Mouse (Mus musculus): ENCODE measurements around the gene Sobp. TPM values are rescaled to one million over a fixed set of nuclear protein-coding genes. Genes with fewer than 3 reads are reported as not detected.
A peak's percentile ranks its signal among the peaks of the same experiment; 100 is the strongest.

Gene Sobp
- polyA plus RNA-seq, 1 experiment from 2014 or later = 12.4 TPM

DNA sequence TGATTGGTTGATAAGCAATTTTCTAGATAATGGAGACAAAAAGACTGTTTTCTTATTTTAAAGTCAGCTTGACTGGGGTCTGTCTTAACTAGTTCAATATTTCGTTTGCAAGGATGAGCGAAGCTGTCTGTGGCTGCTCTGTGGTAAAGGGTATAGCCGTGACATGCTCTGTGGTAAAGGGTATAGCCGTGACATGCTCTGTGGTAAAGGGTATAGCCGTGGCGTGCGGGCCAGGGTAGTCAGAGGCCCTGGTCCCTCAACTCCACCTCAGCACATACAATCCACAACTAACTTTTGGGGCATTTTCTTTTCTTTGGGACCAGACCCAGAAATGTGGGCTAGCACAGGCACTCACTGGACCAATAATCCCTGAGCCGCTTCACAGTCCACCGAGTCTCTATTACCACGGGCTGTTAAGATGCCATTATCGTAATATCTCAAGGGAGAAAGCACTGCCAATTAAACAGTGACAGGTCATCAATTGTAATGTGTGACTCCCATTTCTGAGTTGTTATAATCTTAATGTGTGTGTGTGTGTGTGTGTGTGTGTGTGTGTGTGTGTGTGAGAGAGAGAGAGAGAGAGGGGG lies 112.7 kb downstream of the Sobp start:
- H3K4me1 ChIP-seq (ENCODE audit: control insufficient read depth, insufficient read depth, low read length) = no peaks in the 10 kb centered on the region
- peaks cover 4% of the 10 kb centered on the region for H3K36me3 ChIP-seq (ENCODE audit: control insufficient read depth, insufficient read depth, low read length)
- no peaks in the 10 kb centered on the region for H3K27me3 ChIP-seq (ENCODE audit: control insufficient read depth, insufficient read depth, low read depth, low read length)
- H3K4me2 ChIP-seq (ENCODE audit: low read length) = no peak overlapping the region
- WGBS = 78% methylated on average over 11 of the region's 11 CpGs
- H3K27ac ChIP-seq (ENCODE audit: low read length) = no peak overlapping the region
- no peak overlapping the region for H3K4me3 ChIP-seq (ENCODE audit: low read depth, low read length)
- H3K9ac ChIP-seq (ENCODE audit: low read depth, low read length) = no peak overlapping the region
- no peaks in the 10 kb centered on the region for H3K9me3 ChIP-seq (replicated peaks; ENCODE audit: control insufficient read depth, low read length, poor library complexity, severe bottlenecking)
- no peak for ATAC-seq

DNA sequence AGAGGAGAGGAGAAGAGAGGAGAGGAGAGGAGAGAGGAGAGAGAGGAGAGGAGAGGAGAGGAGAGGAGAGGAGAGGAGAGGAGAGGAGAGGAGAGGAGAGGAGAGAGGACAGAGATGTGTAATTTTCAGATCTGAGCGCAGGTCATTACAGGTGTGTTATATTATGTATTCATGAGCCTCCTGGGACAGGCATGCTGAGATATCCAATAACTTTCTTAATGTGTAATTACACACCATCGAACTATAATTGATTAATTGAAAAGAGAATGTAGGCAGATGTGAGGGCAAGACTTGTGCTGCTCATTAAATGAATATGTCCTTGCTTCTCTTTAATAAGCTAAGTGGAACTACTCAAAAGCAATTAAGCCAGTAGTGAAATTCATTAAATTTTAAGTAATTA lies 118.9 kb downstream of the Sobp start:
- ATAC-seq = no peak
- Histone ChIP-seq H3K36me3 (ENCODE audit: control insufficient read depth, insufficient read depth, low read length) (no peaks in the 10 kb centered on the region), H3K4me1 (ENCODE audit: control insufficient read depth, insufficient read depth, low read length) (peaks cover 7% of the 10 kb centered on the region), H3K27ac (ENCODE audit: low read length) (no peak overlapping the region), H3K27me3 (ENCODE audit: control insufficient read depth, insufficient read depth, low read depth, low read length) (no peaks in the 10 kb centered on the region), H3K4me2 (ENCODE audit: low read length) (no peak overlapping the region), H3K4me3 (ENCODE audit: low read depth, low read length) (no peak overlapping the region), H3K9ac (ENCODE audit: low read depth, low read length) (no peak overlapping the region), H3K9me3 (replicated peaks; ENCODE audit: control insufficient read depth, low read length, poor library complexity, severe bottlenecking) (no peaks in the 10 kb centered on the region)
- 80% methylated on average over 2 of the region's 2 CpGs for WGBS

GRCm38 (mm10) chr10:43054776-43055175 lies 119.6 kb downstream of the Sobp start:
- H3K36me3 ChIP-seq (ENCODE audit: control insufficient read depth, insufficient read depth, low read length) = no peaks in the 10 kb centered on the region
- peak; percentile 46; the same call in 1 of the 2 replicates for ATAC-seq
- no peak overlapping the region for H3K9ac ChIP-seq (ENCODE audit: low read depth, low read length)
- WGBS = 65% methylated on average over 8 of the region's 8 CpGs
- no peak overlapping the region for H3K4me3 ChIP-seq (ENCODE audit: low read depth, low read length)
- H3K9me3 ChIP-seq (replicated peaks; ENCODE audit: control insufficient read depth, low read length, poor library complexity, severe bottlenecking) = no peaks in the 10 kb centered on the region
- H3K4me1 ChIP-seq (ENCODE audit: control insufficient read depth, insufficient read depth, low read length) = peaks cover 7% of the 10 kb centered on the region
- H3K4me2 ChIP-seq (ENCODE audit: low read length) = no peak overlapping the region
- no peaks in the 10 kb centered on the region for H3K27me3 ChIP-seq (ENCODE audit: control insufficient read depth, insufficient read depth, low read depth, low read length)
- H3K27ac ChIP-seq (ENCODE audit: low read length) = peak overlapping the region; percentile 23

- peak; percentile 70 for ATAC-seq
- no peak overlapping the region for H3K4me3 ChIP-seq (ENCODE audit: low read depth, low read length)
- H3K36me3 ChIP-seq (ENCODE audit: control insufficient read depth, insufficient read depth, low read length) = no peaks in the 10 kb centered on the region
- peaks cover 7% of the 10 kb centered on the region for H3K4me1 ChIP-seq (ENCODE audit: control insufficient read depth, insufficient read depth, low read length)
- WGBS = 56% methylated on average over 10 of the region's 10 CpGs
- no peak overlapping the region for H3K9ac ChIP-seq (ENCODE audit: low read depth, low read length)
- no peaks in the 10 kb centered on the region for H3K27me3 ChIP-seq (ENCODE audit: control insufficient read depth, insufficient read depth, low read depth, low read length)
- H3K9me3 ChIP-seq (replicated peaks; ENCODE audit: control insufficient read depth, low read length, poor library complexity, severe bottlenecking) = no peaks in the 10 kb centered on the region
- no peak overlapping the region for H3K4me2 ChIP-seq (ENCODE audit: low read length)
- H3K27ac ChIP-seq (ENCODE audit: low read length) = peak overlapping the region; percentile 23
These were observed 120.3 kb downstream of the Sobp start for GRCm38 (mm10) chr10:43053861-43054560.

DNA sequence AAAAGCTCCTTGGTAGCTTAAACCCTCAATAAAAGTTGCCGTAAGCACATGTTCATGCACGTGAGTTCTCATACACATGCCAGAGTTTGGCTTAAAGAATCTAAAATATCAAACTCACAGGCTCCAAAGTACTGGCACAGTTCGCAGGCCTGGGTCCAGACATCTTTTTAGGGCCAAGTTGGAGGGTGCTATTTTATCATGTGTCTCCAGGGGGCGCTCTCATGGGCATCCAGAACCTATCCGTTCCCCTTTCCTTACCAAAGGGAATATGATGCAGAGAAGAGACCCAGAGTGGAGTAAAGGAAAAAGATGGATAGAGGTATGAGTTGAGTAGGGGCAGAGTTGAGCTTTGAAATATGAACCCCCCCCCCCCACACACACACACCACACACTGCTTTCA lies 121.9 kb downstream of the Sobp start:
- H3K36me3 ChIP-seq (ENCODE audit: control insufficient read depth, insufficient read depth, low read length) = no peaks in the 10 kb centered on the region
- 60% methylated on average over 5 of the region's 5 CpGs for WGBS
- no peak overlapping the region for H3K4me3 ChIP-seq (ENCODE audit: low read depth, low read length)
- no peak for ATAC-seq
- no peak overlapping the region for H3K27ac ChIP-seq (ENCODE audit: low read length)
- no peaks in the 10 kb centered on the region for H3K9me3 ChIP-seq (replicated peaks; ENCODE audit: control insufficient read depth, low read length, poor library complexity, severe bottlenecking)
- no peak overlapping the region for H3K9ac ChIP-seq (ENCODE audit: low read depth, low read length)
- peaks cover 7% of the 10 kb centered on the region for H3K4me1 ChIP-seq (ENCODE audit: control insufficient read depth, insufficient read depth, low read length)
- H3K4me2 ChIP-seq (ENCODE audit: low read length) = no peak overlapping the region
- no peaks in the 10 kb centered on the region for H3K27me3 ChIP-seq (ENCODE audit: control insufficient read depth, insufficient read depth, low read depth, low read length)

DNA sequence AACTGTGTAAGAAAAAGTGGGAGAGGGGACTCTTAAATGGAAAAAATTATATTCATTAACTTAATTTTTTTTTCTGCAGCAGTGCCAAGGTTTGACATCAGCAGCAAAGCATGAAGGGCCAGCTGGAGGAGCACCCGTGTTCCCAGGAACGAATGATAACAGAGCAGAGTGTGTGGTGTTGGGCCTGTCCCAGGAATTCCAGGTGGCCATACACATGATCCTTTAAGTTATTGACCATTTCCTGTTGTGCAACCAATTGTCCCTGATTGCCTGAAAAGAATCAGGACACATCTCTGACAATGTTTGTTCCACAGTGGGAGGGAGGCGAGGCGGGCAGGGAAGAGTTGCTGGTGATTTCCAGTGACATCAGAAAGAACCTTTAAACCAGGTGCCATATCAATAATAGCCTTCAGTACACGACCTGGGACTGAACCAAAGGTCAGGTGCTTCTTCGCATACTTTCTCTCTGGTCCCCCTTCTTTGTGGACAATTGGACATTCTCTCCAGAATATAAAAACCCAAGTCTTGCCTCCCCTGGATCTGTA lies 126.5 kb downstream of the Sobp start:
- Histone ChIP-seq H3K27me3 (ENCODE audit: control insufficient read depth, insufficient read depth, low read depth, low read length) (no peaks in the 10 kb centered on the region), H3K9me3 (replicated peaks; ENCODE audit: control insufficient read depth, low read length, poor library complexity, severe bottlenecking) (no peaks in the 10 kb centered on the region), H3K36me3 (ENCODE audit: control insufficient read depth, insufficient read depth, low read length) (no peaks in the 10 kb centered on the region), H3K27ac (ENCODE audit: low read length) (peak overlapping the region; percentile 17; the same call in 1 of the 2 replicates), H3K9ac (ENCODE audit: low read depth, low read length) (no peak overlapping the region), H3K4me3 (ENCODE audit: low read depth, low read length) (no peak overlapping the region), H3K4me2 (ENCODE audit: low read length) (no peak overlapping the region), H3K4me1 (ENCODE audit: control insufficient read depth, insufficient read depth, low read length) (peaks cover 19% of the 10 kb centered on the region)
- no peak for ATAC-seq
- WGBS = 79% methylated on average over 6 of the region's 6 CpGs

DNA sequence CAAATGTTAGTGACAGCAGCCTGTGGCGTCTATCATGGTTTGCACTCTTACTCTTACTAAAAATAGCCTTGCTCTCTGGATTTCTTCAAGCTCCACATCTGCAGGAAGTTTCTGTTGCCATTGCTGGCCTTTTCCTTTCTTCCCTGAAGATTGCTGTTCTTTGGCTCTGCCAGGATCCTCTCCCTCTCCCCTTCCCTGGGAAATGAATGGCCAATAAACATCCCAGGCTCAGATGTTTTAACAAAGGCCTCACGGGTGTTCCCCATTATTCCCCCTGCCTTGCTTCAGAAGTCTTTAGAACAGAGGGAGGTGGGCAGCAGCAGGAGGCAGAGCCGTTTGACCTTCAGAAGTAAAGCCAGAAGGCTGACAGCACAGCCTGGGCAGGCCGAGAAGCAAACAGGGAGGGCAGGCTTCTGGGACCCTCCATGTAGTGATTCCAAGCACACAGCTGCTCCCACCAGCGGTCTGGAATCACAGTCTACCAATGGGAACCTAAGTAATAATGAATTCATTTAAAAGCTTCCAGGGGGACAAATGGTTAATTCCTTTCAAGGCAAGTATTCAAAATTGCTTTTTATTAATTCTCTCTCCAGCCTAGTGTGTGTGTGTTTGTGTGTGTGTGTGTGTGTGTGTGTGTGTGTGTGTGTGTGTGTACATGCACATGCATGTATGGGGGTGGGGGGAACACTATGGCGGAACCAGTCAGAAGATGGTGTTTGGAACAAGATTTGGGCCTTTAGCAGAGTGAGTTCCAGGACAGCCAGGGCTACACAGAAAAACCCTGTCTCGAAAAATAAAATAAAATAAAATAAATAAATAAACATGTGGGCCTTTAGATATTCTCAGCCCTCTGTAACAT lies 130.8 kb downstream of the Sobp start:
- Histone ChIP-seq H3K4me3 (ENCODE audit: low read depth, low read length) (no peak overlapping the region), H3K4me2 (ENCODE audit: low read length) (0 out of 2 replicates have a peak overlapping the region, but pooled peaks have one; percentile 21), H3K4me1 (ENCODE audit: control insufficient read depth, insufficient read depth, low read length) (peaks cover 24% of the 10 kb centered on the region), H3K27ac (ENCODE audit: low read length) (peak overlapping the region; percentile 73), H3K27me3 (ENCODE audit: control insufficient read depth, insufficient read depth, low read depth, low read length) (no peaks in the 10 kb centered on the region), H3K36me3 (ENCODE audit: control insufficient read depth, insufficient read depth, low read length) (peaks cover 3% of the 10 kb centered on the region; the same call in 1 of the 2 replicates), H3K9ac (ENCODE audit: low read depth, low read length) (peak overlapping the region; percentile 4; the same call in 1 of the 2 replicates), H3K9me3 (replicated peaks; ENCODE audit: control insufficient read depth, low read length, poor library complexity, severe bottlenecking) (no peaks in the 10 kb centered on the region)
- peak; percentile 76 for ATAC-seq
- WGBS = 20% methylated on average over 7 of the region's 7 CpGs

- 0 out of 2 replicates have a peak overlapping the region, but pooled peaks have one; percentile 21 for H3K4me2 ChIP-seq (ENCODE audit: low read length)
- peak; percentile 37; the same call in 1 of the 2 replicates for ATAC-seq
- WGBS = 15% methylated on average over 10 of the region's 10 CpGs
These were observed 131.6 kb downstream of the Sobp start for GRCm38 (mm10) chr10:43042591-43043327.

More at GRCm38 (mm10) chr10:43042591-43043327, 131.6 kb downstream of the Sobp start:
- Histone ChIP-seq H3K27ac (ENCODE audit: low read length) (peak overlapping the region; percentile 73), H3K4me1 (ENCODE audit: control insufficient read depth, insufficient read depth, low read length) (peaks cover 24% of the 10 kb centered on the region), H3K27me3 (ENCODE audit: control insufficient read depth, insufficient read depth, low read depth, low read length) (no peaks in the 10 kb centered on the region), H3K4me3 (ENCODE audit: low read depth, low read length) (no peak overlapping the region), H3K9ac (ENCODE audit: low read depth, low read length) (peak overlapping the region; percentile 4; the same call in 1 of the 2 replicates), H3K36me3 (ENCODE audit: control insufficient read depth, insufficient read depth, low read length) (peaks cover 3% of the 10 kb centered on the region; the same call in 1 of the 2 replicates), H3K9me3 (replicated peaks; ENCODE audit: control insufficient read depth, low read length, poor library complexity, severe bottlenecking) (no peaks in the 10 kb centered on the region)

All from midbrain, embryonic 16.5 days (tissue).